10 mouse cellular contexts compared by ENCODE assay signal in the genomic region with DNA sequence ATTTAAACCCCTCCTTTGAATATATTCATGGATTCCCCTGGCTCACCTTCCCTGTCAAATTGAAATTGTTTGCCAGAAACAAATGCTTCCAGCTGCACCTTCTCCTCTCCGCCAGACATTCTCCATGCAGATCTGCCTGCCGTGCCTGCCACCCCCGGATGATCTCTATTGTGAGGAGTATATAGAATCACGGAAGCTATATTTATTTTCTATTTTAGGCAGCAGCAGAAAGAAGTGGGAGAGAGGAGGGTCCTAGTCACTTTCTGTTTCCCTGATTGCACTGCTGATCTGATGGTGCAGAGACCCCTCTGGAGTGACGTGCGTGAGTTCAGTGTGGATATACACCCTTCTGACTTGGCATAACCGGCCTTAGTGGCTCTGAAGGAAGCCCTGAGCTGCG.
A peak's percentile ranks its signal among the peaks of the same experiment; 100 is the strongest.
DNase-seq lines count a peak whose midpoint lies in the region; ATAC-seq and TF ChIP-seq lines count a peak whose summit lies in the region.
"Had no signal": no experiment of that assay in that cellular context is flagged by ENCODE, and none has a peak within 500 bp of the region (broad histone marks: within the 10 kb centered on the region; RNA-seq: fewer than 3 reads in every experiment).

No protein-coding gene starts in this region.

- no peak overlapping the region for H3K27ac ChIP-seq in heart, postnatal 0 days (ENCODE audit: low read depth)
- H3K27ac ChIP-seq in heart, embryonic 11.5 days (ENCODE audit: low read depth, low read length): no peak overlapping the region
- H3K27ac ChIP-seq in liver, embryonic 12.5 days: no peak overlapping the region

- 38% methylated on average over 8 of the region's 8 CpGs for WGBS in heart, postnatal 0 days
- 70% methylated on average over 8 of the region's 8 CpGs for WGBS in heart, embryonic 11.5 days (ENCODE audit: insufficient replicate concordance)
- WGBS in liver, embryonic 12.5 days (ENCODE audit: insufficient replicate concordance): 65% methylated on average over 8 of the region's 8 CpGs

- no peaks in the 10 kb centered on the region for H3K36me3 ChIP-seq in heart, postnatal 0 days (replicated peaks; ENCODE audit: control insufficient read depth, insufficient read depth, low read length)
- H3K36me3 ChIP-seq in heart, embryonic 11.5 days (ENCODE audit: control insufficient read depth, insufficient read depth, low read length): no peaks in the 10 kb centered on the region
- H3K36me3 ChIP-seq in liver, embryonic 12.5 days: no peaks in the 10 kb centered on the region

- H3K9me3 ChIP-seq in heart, postnatal 0 days (replicated peaks; ENCODE audit: control insufficient read depth, low read length): no peaks in the 10 kb centered on the region
- H3K9me3 ChIP-seq in heart, embryonic 11.5 days (replicated peaks; ENCODE audit: control insufficient read depth, low read length): no peaks in the 10 kb centered on the region
- H3K9me3 ChIP-seq in liver, embryonic 12.5 days (replicated peaks): no peaks in the 10 kb centered on the region

- H3K4me3 ChIP-seq in heart, postnatal 0 days (ENCODE audit: low read depth, low read length): no peak overlapping the region
- no peak overlapping the region for H3K4me3 ChIP-seq in heart, embryonic 11.5 days (ENCODE audit: low read depth, low read length)
- no peak overlapping the region for H3K4me3 ChIP-seq in liver, embryonic 12.5 days

- no peak for ATAC-seq in heart, postnatal 0 days (ENCODE audit: insufficient read depth, low read depth)
- ATAC-seq in heart, embryonic 11.5 days (replicated peaks; ENCODE audit: insufficient number of reproducible peaks, low FRiP score, low TSS enrichment): no peak
- no peak for ATAC-seq in liver, embryonic 12.5 days
- ATAC-seq: lung, postnatal 0 days had no signal

- peak overlapping the region; percentile 24; the same call in 1 of the 2 replicates for H3K9ac ChIP-seq in heart, postnatal 0 days (replicated peaks; ENCODE audit: low read depth, low read length)
- H3K9ac ChIP-seq in heart, embryonic 11.5 days (ENCODE audit: low read depth, low read length): no peak overlapping the region
- no peak overlapping the region for H3K9ac ChIP-seq in liver, embryonic 12.5 days

- H3K27me3 ChIP-seq in heart, postnatal 0 days (ENCODE audit: control insufficient read depth, insufficient read depth, low read length): no peaks in the 10 kb centered on the region
- H3K27me3 ChIP-seq in heart, embryonic 11.5 days (ENCODE audit: control insufficient read depth, insufficient read depth, low read length): no peaks in the 10 kb centered on the region
- no peaks in the 10 kb centered on the region for H3K27me3 ChIP-seq in liver, embryonic 12.5 days (replicated peaks)

- DNase-seq in heart, postnatal 0 days (ENCODE audit: low spot score): no peak
- peak; percentile 34 for DNase-seq in brain, embryonic 14.5 days (ENCODE audit: low read depth)
- peak; percentile 39 to 76 for DNase-seq in frontal cortex, postnatal 36 days (ENCODE audit: low spot score in 2 of 2)
- DNase-seq in right cerebral cortex, adult 18-20 months: peak; percentile 67
- no peak for DNase-seq in embryo, embryonic 10 days (ENCODE audit: low spot score)
- DNase-seq: heart, postnatal 10 days; thymus, adult 2 months had no signal

- TF ChIP-seq CTCF in heart, postnatal 0 days (IDR thresholded peaks at IDR 0.05; ENCODE audit: low read depth): no peak
- TF ChIP-seq CTCF in brain, embryonic 14.5 days (IDR thresholded peaks at IDR 0.05; ENCODE audit: borderline replicate concordance, extremely low read depth, insufficient read depth, insufficient read length): no peak

- TF ChIP-seq POLR2A in brain, embryonic 14.5 days (IDR thresholded peaks at IDR 0.05; ENCODE audit: borderline replicate concordance, extremely low read depth, insufficient read depth, insufficient read length, poor library complexity, severe bottlenecking): no peak

- H3K4me1 ChIP-seq in heart, postnatal 0 days (ENCODE audit: control insufficient read depth, insufficient read depth): peaks cover 6% of the 10 kb centered on the region; the same call in 1 of the 2 replicates
- H3K4me1 ChIP-seq in heart, embryonic 11.5 days (ENCODE audit: control insufficient read depth, insufficient read depth, low read length): 0 out of 2 replicates have a peak, but pooled peaks cover 3% of the 10 kb centered on the region
- H3K4me1 ChIP-seq in liver, embryonic 12.5 days: no peaks in the 10 kb centered on the region

- H3K4me2 ChIP-seq in heart, postnatal 0 days (ENCODE audit: low read depth, low read length): peak overlapping the region; percentile 32; the same call in 1 of the 2 replicates
- no peak overlapping the region for H3K4me2 ChIP-seq in heart, embryonic 11.5 days
- no peak overlapping the region for H3K4me2 ChIP-seq in liver, embryonic 12.5 days

- TF ChIP-seq EP300 in heart, postnatal 0 days (IDR thresholded peaks at IDR 0.05; ENCODE audit: low read depth): no peak

Comparison
In these comparisons a context has a peak if more than half of its experiments do, and no peak if none do; other contexts are left out.
1. DNase-seq: peak in brain, embryonic 14.5 days (single experiment), frontal cortex, postnatal 36 days (2 of 2) and right cerebral cortex, adult 18-20 months (single experiment); none in heart, postnatal 0 days (single experiment) and embryo, embryonic 10 days (single experiment).